Mouse (Mus musculus) brain, embryonic 14.5 days (tissue): ENCODE measurements around the gene Hsd11b1.

Experiments
- CTCF ChIP-seq: fragments of 200-500 bp; IDR thresholded peaks from 2 replicates; pipeline ENCODE4 v1.5.1; 2012; ENCODE audit warnings: inconsistent platforms, mild to moderate bottlenecking, moderate library complexity, borderline replicate concordance; ENCODE audit not compliant: insufficient read depth, insufficient read length; ENCODE audit errors: extremely low read depth
- POLR2A ChIP-seq: fragments of 200-500 bp; IDR thresholded peaks from 2 replicates; pipeline ENCODE4 v1.6.1; 2012; ENCODE audit warnings: mild to moderate bottlenecking, inconsistent platforms, borderline replicate concordance; ENCODE audit not compliant: poor library complexity, insufficient read depth, insufficient read length, severe bottlenecking; ENCODE audit errors: extremely low read depth

DNA sequence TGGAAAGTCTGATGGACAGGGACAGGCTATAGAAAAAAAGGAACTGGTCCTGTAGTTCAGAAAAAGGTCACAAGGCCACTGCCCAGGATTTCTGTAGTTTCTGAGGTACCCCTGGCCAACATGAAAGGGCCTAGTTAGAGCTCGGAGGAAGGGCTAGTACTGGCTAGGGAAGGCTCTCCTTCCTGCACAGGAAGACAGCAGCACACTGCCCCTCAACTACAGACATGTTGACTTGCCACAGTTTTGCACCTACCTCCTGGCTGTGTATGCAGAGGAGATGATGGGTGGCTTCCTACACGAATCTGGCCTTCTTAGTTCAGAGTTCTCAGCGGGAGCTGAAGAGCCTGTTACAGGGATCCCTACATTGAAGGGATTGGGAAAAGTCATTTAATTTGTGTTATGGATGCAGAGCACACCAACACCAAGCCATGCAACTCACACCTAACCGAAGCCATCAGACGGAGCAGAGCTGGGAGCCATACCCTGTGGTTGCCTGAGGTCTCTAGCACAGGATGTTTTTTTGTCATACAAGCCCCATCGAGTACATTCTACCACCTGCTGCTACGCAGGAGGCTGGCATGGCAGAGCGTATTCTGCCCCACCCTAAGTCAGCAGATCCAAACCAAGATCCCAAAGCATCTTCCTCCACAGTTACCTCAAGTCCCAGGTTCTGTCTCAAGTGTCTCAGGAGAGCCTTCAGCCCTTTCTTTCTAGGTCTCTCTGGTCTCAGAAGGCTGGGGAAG is 63.1 kb downstream of the Hsd11b1 start:
- TF ChIP-seq CTCF (no peak), POLR2A (no peak)
